Mouse (Mus musculus): ENCODE results near the gene Mansc4.

- no peak for TF ChIP-seq CTCF (IDR thresholded peaks at IDR 0.05 in 2 of 3, conservative IDR thresholded peaks at IDR 0.05 in 1 of 3; ENCODE audit: control insufficient read depth in 1 of 3, insufficient read depth in 1 of 3, low read depth in 2 of 3, low read length in 3 of 3, poor library complexity in 1 of 3, severe bottlenecking in 1 of 3)
- no peak for TF ChIP-seq ZMIZ1 (IDR thresholded peaks at IDR 0.05; ENCODE audit: low read depth, low read length)
- no peak for TF ChIP-seq SMC3 (IDR thresholded peaks at IDR 0.05; ENCODE audit: low read depth, low read length)
- TF ChIP-seq POLR2A (IDR thresholded peaks at IDR 0.05; ENCODE audit: control insufficient read depth in 1 of 2, insufficient read depth in 1 of 2, low read depth in 1 of 2, low read length in 2 of 2, poor library complexity in 1 of 2): no peak
Observed at GRCm38 (mm10) chr6:147064226-147064943, 22.4 kb downstream of the Mansc4 start.
